Mouse (Mus musculus) liver, embryonic 12.5 days (tissue): ENCODE results near the gene Otud7a. TPM values are rescaled to one million over a fixed set of nuclear protein-coding genes. Genes with fewer than 3 reads are reported as not detected.

Experiments used
- ATAC-seq: fragments of 200-750 bp; cut with Nextera tagmentation; 2 replicates; pipeline ENCODE4 v1.8.0; 2017; ENCODE audit warnings: moderate number of reproducible peaks, mild to moderate bottlenecking, moderate library complexity
- H3K27ac ChIP-seq: fragments of 300-500 bp; sonication (generic); 2 replicates; pipeline ENCODE4 v1.5.1; 2016; ENCODE audit warnings: mild to moderate bottlenecking
- H3K27me3 ChIP-seq: fragments of 300-500 bp; sonication (generic); replicated peaks from 2 replicates; pipeline ENCODE4 v1.6.1; 2016; ENCODE audit warnings: mild to moderate bottlenecking, moderate library complexity
- H3K36me3 ChIP-seq: fragments of 300-500 bp; sonication (generic); 2 replicates; pipeline ENCODE4 v1.6.1; 2016; ENCODE audit warnings: mild to moderate bottlenecking, moderate library complexity
- H3K4me1 ChIP-seq: fragments of 300-500 bp; sonication (generic); 2 replicates; pipeline ENCODE4 v1.6.1; 2016
- H3K4me2 ChIP-seq: fragments of 300-500 bp; sonication (generic); 2 replicates; pipeline ENCODE4 v1.6.1; 2016; ENCODE audit warnings: mild to moderate bottlenecking, moderate library complexity
- H3K4me3 ChIP-seq: fragments of 300-500 bp; sonication (generic); 2 replicates; pipeline ENCODE4 v1.5.1; 2016; ENCODE audit warnings: mild to moderate bottlenecking, moderate library complexity
- H3K9ac ChIP-seq: fragments of 300-500 bp; sonication (generic); 2 replicates; pipeline ENCODE4 v1.6.1; 2016; ENCODE audit warnings: mild to moderate bottlenecking, moderate library complexity
- H3K9me3 ChIP-seq: fragments of 300-500 bp; sonication (generic); replicated peaks from 2 replicates; pipeline ENCODE4 v1.6.1; 2016; ENCODE audit warnings: mild to moderate bottlenecking, moderate library complexity
- WGBS: fragments of 180-500 bp; shearing (Covaris S2); methylation state at CpG from one replicate; pipeline ENCODE4 v1.1.7; 2016; ENCODE audit not compliant: insufficient replicate concordance; 5-methylcytosine and 5-hydroxymethylcytosine counted together
- polyA plus RNA-seq: library from polyadenylated mRNA; unstranded; fragments of >200 nt; fragmentation: Nextera tagmentation; extraction: Ambion mirVana; gene quantifications from 2 replicates; pipeline ENCODE4 v1.2.1, GENCODE M21; 2016

The Otud7a gene
- polyA plus RNA-seq, 1 experiment from 2014 or later: not detected

DNA sequence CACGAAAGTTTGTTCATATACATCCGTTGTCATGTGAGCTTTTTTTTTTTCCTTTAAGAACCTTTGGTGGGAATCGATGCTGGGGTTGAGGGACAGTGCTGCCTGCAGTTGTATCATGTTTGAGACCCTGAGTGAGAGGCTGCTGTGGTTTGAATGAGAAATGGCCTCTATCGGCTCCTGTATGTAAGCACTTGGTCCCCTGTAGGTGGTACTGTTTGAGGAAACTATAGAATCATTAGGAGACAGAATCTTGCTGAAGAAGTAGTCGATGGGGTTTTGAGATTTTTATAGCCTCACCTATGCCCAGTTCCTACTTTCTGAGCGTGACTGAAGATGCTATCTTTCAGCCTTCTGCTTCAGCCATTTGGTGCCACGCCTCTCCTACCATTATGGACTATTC, 354.8 kb downstream of the Otud7a start:
- Histone ChIP-seq H3K9me3 (0 out of 2 replicates have a peak, but pooled peaks cover 8% of the 10 kb centered on the region), H3K36me3 (no peaks in the 10 kb centered on the region), H3K27me3 (no peaks in the 10 kb centered on the region), H3K27ac (no peak overlapping the region), H3K4me1 (no peaks in the 10 kb centered on the region), H3K4me2 (no peak overlapping the region), H3K9ac (no peak overlapping the region), H3K4me3 (no peak overlapping the region)
- 67% methylated on average over 7 of the region's 7 CpGs for WGBS
- no peak for ATAC-seq

DNA sequence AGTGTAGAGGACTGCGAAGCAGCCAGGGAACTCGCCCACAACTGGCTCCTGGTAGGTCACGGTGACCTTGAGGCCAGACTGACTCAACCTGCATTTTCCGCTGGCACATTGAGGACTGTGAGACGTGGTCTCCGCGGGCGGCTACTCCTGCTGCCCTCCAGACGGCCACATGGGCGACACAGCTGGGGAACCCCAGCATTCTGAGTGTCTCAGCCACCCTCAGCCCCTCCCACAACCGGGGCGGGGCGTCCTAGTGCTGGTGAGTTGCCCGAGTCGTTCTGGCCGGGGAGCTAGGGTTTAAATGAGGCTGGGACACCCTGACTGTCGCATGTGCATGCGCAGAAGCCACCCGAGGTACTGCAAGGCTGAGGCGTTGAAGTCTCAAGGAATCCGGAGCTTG, 358.2 kb downstream of the Otud7a start:
- 79% methylated on average over 21 of the region's 21 CpGs for whole genome bisulfite sequencing
- Histone ChIP-seq H3K4me3 (no peak overlapping the region), H3K4me1 (no peaks in the 10 kb centered on the region), H3K27me3 (no peaks in the 10 kb centered on the region), H3K4me2 (no peak overlapping the region), H3K27ac (no peak overlapping the region), H3K36me3 (no peaks in the 10 kb centered on the region), H3K9ac (no peak overlapping the region), H3K9me3 (0 out of 2 replicates have a peak, but pooled peaks cover 8% of the 10 kb centered on the region)
- no peak for ATAC-seq

Other genes starting within 250 kb of the Otud7a start
- 0.20 and 0.42 TPM in 2 replicates for gene Chrna7, start 232.2 kb upstream of the Otud7a start, polyA plus RNA-seq